Mouse (Mus musculus): ENCODE results near the gene Grem1.

Grem1 gene

GRCm38 (mm10) chr2:113757525-113758310, 728 bp downstream of the Grem1 start:
- DNase-seq (ENCODE audit: extremely low read depth, low read depth) = no peak

GRCm38 (mm10) chr2:113756924-113757524, 1.4 kb downstream of the Grem1 start:
- no peak for DNase-seq (ENCODE audit: extremely low read depth, low read depth)

DNA sequence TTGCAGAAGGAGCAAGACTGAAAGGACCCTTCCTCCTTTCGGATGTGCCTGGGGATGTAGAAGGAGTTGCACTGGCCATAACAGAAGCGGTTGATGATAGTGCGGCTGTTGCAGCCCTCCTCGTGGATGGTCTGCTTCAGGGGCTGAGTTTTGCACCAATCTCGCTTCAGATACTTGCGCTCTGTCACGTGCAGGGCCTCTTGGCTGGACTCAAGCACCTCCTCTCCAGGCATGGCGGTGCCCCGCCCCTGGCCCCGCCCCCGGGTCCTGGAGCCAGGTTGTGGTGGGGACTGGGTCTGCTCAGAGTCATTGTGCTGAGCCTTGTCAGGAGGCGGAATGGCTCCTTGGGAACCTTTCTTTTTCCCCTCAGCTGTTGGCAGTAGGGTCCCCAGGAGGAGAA, 8.7 kb downstream of the Grem1 start:
- no peak for DNase-seq (ENCODE audit: extremely low read depth, low read depth)

- no peak for DNase-seq (ENCODE audit: extremely low read depth, low read depth)
Observed at GRCm38 (mm10) chr2:113749309-113749708, 9.1 kb downstream of the Grem1 start.

DNA sequence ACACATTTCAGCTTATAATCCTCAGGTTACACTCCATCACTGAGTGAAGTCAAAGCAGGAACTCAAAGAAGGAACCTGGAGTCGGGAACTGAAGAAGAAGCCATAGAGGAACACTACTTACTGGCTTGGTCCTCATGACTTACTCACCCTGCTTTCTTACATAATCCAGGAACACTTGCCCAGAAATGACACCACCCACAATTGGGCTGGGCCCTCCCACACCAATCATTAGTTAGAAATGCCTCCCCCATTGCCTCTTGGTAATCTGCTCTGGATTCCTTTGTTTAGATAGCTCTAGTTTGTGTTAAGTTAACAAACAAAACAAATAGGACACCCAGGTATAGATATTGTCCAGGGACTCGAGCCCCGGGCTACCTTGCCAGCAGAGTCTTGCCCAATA, 29.9 kb downstream of the Grem1 start:
- DNase-seq (ENCODE audit: extremely low read depth, low read depth) = no peak

DNA sequence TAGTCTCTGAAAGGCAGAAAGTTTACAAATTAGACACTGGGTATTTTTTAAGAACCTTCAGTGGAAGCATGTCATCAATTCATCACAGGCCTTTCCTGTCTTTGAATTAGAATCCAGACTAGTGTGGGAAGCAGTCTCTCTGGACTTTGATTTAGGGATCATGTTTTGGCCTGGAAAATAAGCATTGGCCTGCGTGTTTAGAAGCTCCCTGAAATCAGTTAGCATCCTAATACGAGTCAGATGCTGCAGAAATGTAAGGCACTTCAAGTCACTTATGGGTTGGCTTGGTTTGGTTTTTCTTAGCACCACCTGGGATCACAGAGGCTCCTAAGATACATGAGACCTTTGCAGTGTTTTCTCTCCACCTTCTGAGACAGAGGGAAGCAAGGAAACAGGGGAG, 43.6 kb downstream of the Grem1 start:
- DNase-seq (ENCODE audit: extremely low read depth, low read depth) = no peak

- no peak for DNase-seq (ENCODE audit: extremely low read depth, low read depth)
Observed at GRCm38 (mm10) chr2:113713406-113713805, 45.0 kb downstream of the Grem1 start.

- DNase-seq (ENCODE audit: extremely low read depth, low read depth) = no peak
Observed at GRCm38 (mm10) chr2:113707507-113707906, 50.9 kb downstream of the Grem1 start.

DNA sequence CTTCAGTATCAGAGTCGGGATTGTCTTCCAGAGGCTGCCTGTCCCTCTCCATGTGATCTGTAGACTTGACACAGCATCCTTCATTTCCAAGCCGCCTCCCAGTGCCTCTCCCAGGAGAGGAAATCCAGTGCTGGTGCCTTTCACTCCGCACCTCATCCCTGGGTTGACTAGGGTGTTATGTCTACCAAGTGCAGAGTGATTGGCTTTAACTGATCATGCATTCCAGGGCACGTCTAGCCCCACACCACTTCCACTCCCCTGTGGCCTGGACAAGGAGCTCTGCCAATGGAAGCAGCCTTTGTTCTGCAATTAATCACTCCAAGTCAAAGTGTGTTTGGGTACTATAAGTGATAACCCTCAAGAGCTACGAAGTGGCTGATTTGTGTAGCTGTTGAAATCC, 56.9 kb downstream of the Grem1 start:
- DNase-seq (ENCODE audit: extremely low read depth, low read depth) = no peak

GRCm38 (mm10) chr2:113696647-113697046, 61.8 kb downstream of the Grem1 start:
- no peak for DNase-seq (ENCODE audit: extremely low read depth, low read depth)

GRCm38 (mm10) chr2:113696222-113696621, 62.2 kb downstream of the Grem1 start:
- no peak for DNase-seq (ENCODE audit: extremely low read depth, low read depth)
